Mouse (Mus musculus): ENCODE data around the gene Bcr. TPM values are rescaled to one million over a fixed set of nuclear protein-coding genes. Genes with fewer than 3 reads are reported as not detected.
A peak's percentile ranks its signal among the peaks of the same experiment; 100 is the strongest.

The Bcr gene
- total and polyA plus RNA-seq, 3 experiments, result 0.71 TPM; not detected in 2

GRCm38 (mm10) chr10:75220722-75221121 lies 160.3 kb downstream of the Bcr start:
- DNase-seq (ENCODE audit: low spot score) (no peak), ATAC-seq (ENCODE audit: extremely low read depth, insufficient number of reproducible peaks, low FRiP score, poor library complexity, severe bottlenecking) (no peak)
- Histone ChIP-seq H3K27me3 (ENCODE audit: insufficient read depth, low read length) (no peaks in the 10 kb centered on the region), H3K36me3 (replicated peaks) (peaks cover 16% of the 10 kb centered on the region), H3K4me1 (ENCODE audit: insufficient read depth, low read depth, low read length) (peaks cover 15% of the 10 kb centered on the region), H3K4me3 (ENCODE audit: low read depth, low read length) (no peak overlapping the region), H3K9me3 (replicated peaks) (no peaks in the 10 kb centered on the region)
- TF ChIP-seq TAL1 (conservative IDR thresholded peaks at IDR 0.05; ENCODE audit: low read depth, low read length), result no peak
- no peak for TF ChIP-seq GATA2 (IDR thresholded peaks at IDR 0.05; ENCODE audit: borderline replicate concordance, low read depth, low read length)
- TF ChIP-seq GATA1 (IDR thresholded peaks at IDR 0.05; ENCODE audit: borderline replicate concordance, low read length), result no peak
- no peak for TF ChIP-seq CTCF (IDR thresholded peaks at IDR 0.05; ENCODE audit: low read depth, low read length)
- TF ChIP-seq POLR2AphosphoS5 (IDR thresholded peaks at IDR 0.05; ENCODE audit: insufficient replicate concordance, low read depth, low read length), result no peak

DNA sequence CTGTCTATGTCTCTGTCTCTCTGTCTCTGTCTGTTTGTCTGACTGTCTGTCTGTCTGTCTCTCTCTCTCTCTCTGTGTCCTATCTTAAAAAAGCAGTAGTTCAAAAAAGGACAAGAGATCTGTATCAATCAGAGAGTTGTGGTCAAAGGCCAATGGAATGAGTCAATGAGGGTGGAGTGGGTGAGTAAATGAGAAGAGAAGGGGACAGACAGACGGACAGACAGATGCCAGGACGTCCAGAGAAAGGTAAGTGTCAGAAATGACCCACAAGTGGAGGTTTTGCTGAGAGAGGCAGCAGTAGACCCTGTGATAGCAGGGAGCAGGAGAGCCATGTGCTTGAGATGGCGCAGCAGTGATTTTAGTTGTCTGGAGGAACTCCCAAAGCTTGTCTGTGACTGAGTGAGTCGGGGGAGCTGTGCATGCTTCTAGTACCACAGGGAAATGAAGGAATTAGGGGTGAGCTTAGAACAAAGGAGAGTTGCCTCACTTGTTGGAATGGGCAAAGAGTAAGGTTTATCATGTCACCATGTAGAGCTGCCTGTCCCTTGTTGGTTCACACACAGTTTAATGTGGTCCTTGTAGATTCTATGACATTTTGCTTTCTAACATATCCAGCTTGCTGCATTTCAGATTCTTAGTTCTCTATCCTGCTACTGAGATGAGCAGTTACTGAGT lies 161.7 kb downstream of the Bcr start:
- no peak for TF ChIP-seq POLR2AphosphoS5 (IDR thresholded peaks at IDR 0.05; ENCODE audit: insufficient replicate concordance, low read depth, low read length)
- no peak for TF ChIP-seq GATA2 (IDR thresholded peaks at IDR 0.05; ENCODE audit: borderline replicate concordance, low read depth, low read length)
- TF ChIP-seq TAL1 (conservative IDR thresholded peaks at IDR 0.05; ENCODE audit: low read depth, low read length), result no peak
- no peak for TF ChIP-seq GATA1 (IDR thresholded peaks at IDR 0.05; ENCODE audit: borderline replicate concordance, low read length)
- no peak for TF ChIP-seq CTCF (IDR thresholded peaks at IDR 0.05; ENCODE audit: low read depth, low read length)
- no peak for DNase-seq (ENCODE audit: low spot score)
- Histone ChIP-seq H3K4me1 (ENCODE audit: insufficient read depth, low read depth, low read length) (peaks cover 18% of the 10 kb centered on the region), H3K9me3 (replicated peaks) (no peaks in the 10 kb centered on the region), H3K36me3 (replicated peaks) (peaks cover 16% of the 10 kb centered on the region), H3K4me3 (ENCODE audit: low read depth, low read length) (no peak overlapping the region), H3K27me3 (ENCODE audit: insufficient read depth, low read length) (no peaks in the 10 kb centered on the region)
- ATAC-seq (ENCODE audit: extremely low read depth, insufficient number of reproducible peaks, low FRiP score, poor library complexity, severe bottlenecking), result peak; percentile 49

DNA sequence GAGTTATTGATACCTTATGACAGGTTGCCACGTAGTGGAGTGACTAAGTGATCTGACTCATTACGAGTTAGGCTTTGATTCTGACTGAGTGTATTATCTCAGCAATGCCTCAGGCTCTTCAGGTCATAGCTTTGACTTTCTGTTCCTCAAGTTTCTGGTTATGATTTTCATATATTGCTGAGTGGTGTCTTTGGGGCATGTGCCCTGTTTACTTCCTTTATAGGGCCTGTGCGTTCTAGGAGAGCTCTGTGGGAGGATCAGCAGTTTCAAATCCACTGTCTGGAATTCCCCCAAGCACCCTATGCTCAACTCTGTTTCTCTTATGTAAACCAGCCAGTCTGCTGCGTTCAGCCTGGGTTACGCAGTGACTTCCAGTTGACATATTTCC lies 162.2 kb downstream of the Bcr start:
- no peaks in the 10 kb centered on the region for H3K27me3 ChIP-seq (ENCODE audit: insufficient read depth, low read length)
- peaks cover 22% of the 10 kb centered on the region for H3K4me1 ChIP-seq (ENCODE audit: insufficient read depth, low read depth, low read length)
- ATAC-seq (ENCODE audit: extremely low read depth, insufficient number of reproducible peaks, low FRiP score, poor library complexity, severe bottlenecking) (no peak), DNase-seq (ENCODE audit: low spot score) (no peak)
- TF ChIP-seq CTCF (IDR thresholded peaks at IDR 0.05; ENCODE audit: low read depth, low read length), result no peak
- no peak for TF ChIP-seq GATA2 (IDR thresholded peaks at IDR 0.05; ENCODE audit: borderline replicate concordance, low read depth, low read length)
- no peak for TF ChIP-seq TAL1 (conservative IDR thresholded peaks at IDR 0.05; ENCODE audit: low read depth, low read length)
- no peak for TF ChIP-seq POLR2AphosphoS5 (IDR thresholded peaks at IDR 0.05; ENCODE audit: insufficient replicate concordance, low read depth, low read length)
- no peak for TF ChIP-seq GATA1 (IDR thresholded peaks at IDR 0.05; ENCODE audit: borderline replicate concordance, low read length)
- H3K4me3 ChIP-seq (ENCODE audit: low read depth, low read length), result no peak overlapping the region
- peaks cover 16% of the 10 kb centered on the region for H3K36me3 ChIP-seq (replicated peaks)
- no peaks in the 10 kb centered on the region for H3K9me3 ChIP-seq (replicated peaks)

- Histone ChIP-seq H3K36me3 (replicated peaks) (peaks cover 26% of the 10 kb centered on the region), H3K9me3 (replicated peaks) (no peaks in the 10 kb centered on the region), H3K27me3 (ENCODE audit: insufficient read depth, low read length) (no peaks in the 10 kb centered on the region), H3K4me3 (ENCODE audit: low read depth, low read length) (no peak overlapping the region), H3K4me1 (ENCODE audit: insufficient read depth, low read depth, low read length) (peaks cover 22% of the 10 kb centered on the region)
- DNase-seq (ENCODE audit: low spot score) (no peak), ATAC-seq (ENCODE audit: extremely low read depth, insufficient number of reproducible peaks, low FRiP score, poor library complexity, severe bottlenecking) (no peak)
- TF ChIP-seq TAL1 (conservative IDR thresholded peaks at IDR 0.05; ENCODE audit: low read depth, low read length) (no peak), POLR2AphosphoS5 (IDR thresholded peaks at IDR 0.05; ENCODE audit: insufficient replicate concordance, low read depth, low read length) (no peak), GATA2 (IDR thresholded peaks at IDR 0.05; ENCODE audit: borderline replicate concordance, low read depth, low read length) (no peak), CTCF (IDR thresholded peaks at IDR 0.05; ENCODE audit: low read depth, low read length) (no peak), GATA1 (IDR thresholded peaks at IDR 0.05; ENCODE audit: borderline replicate concordance, low read length) (no peak)
These were observed 163.8 kb downstream of the Bcr start for GRCm38 (mm10) chr10:75224154-75224553.

GRCm38 (mm10) chr10:75224630-75225029 lies 164.2 kb downstream of the Bcr start:
- Histone ChIP-seq H3K9me3 (replicated peaks) (no peaks in the 10 kb centered on the region), H3K4me3 (ENCODE audit: low read depth, low read length) (no peak overlapping the region), H3K27me3 (ENCODE audit: insufficient read depth, low read length) (no peaks in the 10 kb centered on the region), H3K36me3 (replicated peaks) (peaks cover 30% of the 10 kb centered on the region), H3K4me1 (ENCODE audit: insufficient read depth, low read depth, low read length) (peaks cover 22% of the 10 kb centered on the region)
- TF ChIP-seq TAL1 (conservative IDR thresholded peaks at IDR 0.05; ENCODE audit: low read depth, low read length) (no peak), GATA2 (IDR thresholded peaks at IDR 0.05; ENCODE audit: borderline replicate concordance, low read depth, low read length) (no peak), GATA1 (IDR thresholded peaks at IDR 0.05; ENCODE audit: borderline replicate concordance, low read length) (no peak), POLR2AphosphoS5 (IDR thresholded peaks at IDR 0.05; ENCODE audit: insufficient replicate concordance, low read depth, low read length) (no peak), CTCF (IDR thresholded peaks at IDR 0.05; ENCODE audit: low read depth, low read length) (no peak)
- no peak for ATAC-seq (ENCODE audit: extremely low read depth, insufficient number of reproducible peaks, low FRiP score, poor library complexity, severe bottlenecking)
- DNase-seq (ENCODE audit: low spot score), result no peak

DNA sequence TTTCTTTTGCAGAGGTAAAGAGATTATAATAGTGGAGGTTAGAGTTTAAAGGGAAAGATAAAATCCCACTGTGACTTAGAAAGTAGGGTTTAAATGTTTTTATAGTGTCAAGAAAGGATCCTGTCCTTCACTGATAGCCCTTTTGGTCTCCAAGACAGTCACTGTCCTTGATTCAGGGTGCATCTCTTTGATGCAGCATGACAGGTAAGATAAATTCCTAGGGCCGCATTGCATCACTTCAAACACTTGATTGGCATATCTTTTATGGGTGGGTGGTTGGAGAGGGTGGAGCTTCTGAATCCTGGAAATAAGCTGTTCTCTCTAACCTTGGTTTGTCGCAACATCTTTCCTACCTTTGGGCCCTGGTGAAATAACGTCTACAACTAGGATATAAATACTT lies 167.0 kb downstream of the Bcr start:
- Histone ChIP-seq H3K9me3 (replicated peaks) (no peaks in the 10 kb centered on the region), H3K4me3 (ENCODE audit: low read depth, low read length) (no peak overlapping the region), H3K36me3 (replicated peaks) (peaks cover 44% of the 10 kb centered on the region), H3K27me3 (ENCODE audit: insufficient read depth, low read length) (no peaks in the 10 kb centered on the region), H3K4me1 (ENCODE audit: insufficient read depth, low read depth, low read length) (peaks cover 10% of the 10 kb centered on the region)
- TF ChIP-seq GATA2 (IDR thresholded peaks at IDR 0.05; ENCODE audit: borderline replicate concordance, low read depth, low read length) (no peak), POLR2AphosphoS5 (IDR thresholded peaks at IDR 0.05; ENCODE audit: insufficient replicate concordance, low read depth, low read length) (no peak), TAL1 (conservative IDR thresholded peaks at IDR 0.05; ENCODE audit: low read depth, low read length) (no peak), GATA1 (IDR thresholded peaks at IDR 0.05; ENCODE audit: borderline replicate concordance, low read length) (no peak), CTCF (IDR thresholded peaks at IDR 0.05; ENCODE audit: low read depth, low read length) (no peak)
- ATAC-seq (ENCODE audit: extremely low read depth, insufficient number of reproducible peaks, low FRiP score, poor library complexity, severe bottlenecking), result peak; percentile 28; the same call in 1 of the 2 replicates
- no peak for DNase-seq (ENCODE audit: low spot score)

Data from G1E (cell line).